Mouse (Mus musculus) gastrocnemius, postnatal 10 days (tissue): ENCODE results near the gene Rasa1. TPM values are rescaled to one million over a fixed set of nuclear protein-coding genes. Genes with fewer than 3 reads are reported as not detected.
A peak's percentile ranks its signal among the peaks of the same experiment; 100 is the strongest.

Experiments used
- DNase-seq: peaks from one replicate; pipeline ENCODE4 v3.0.0; 2021; ENCODE audit warnings: mixed read lengths
- long read RNA-seq, 2 experiments: library from polyadenylated mRNA; stranded (forward); transcript quantifications; one replicate each; pipeline ENCODE4 v2.0.0; 2021
- total RNA-seq, 2 experiments: library from RNA; stranded (reverse); gene quantifications; 2 replicates each; pipeline ENCODE4 v1.2.3; 2021

Gene Rasa1
- 10 to 100 TPM; 22.6 to 31.1 TPM for total RNA-seq
- long read RNA-seq, experiment 1, full-length matches to known transcripts: 24 of 26 reads
- long read RNA-seq, experiment 1, partial matches to known transcripts: 0 of 26 reads
- long read RNA-seq, experiment 1, other reads (novel, unspliced or antisense): 2 of 26 reads
- long read RNA-seq, experiment 2, full-length matches to known transcripts: 16 of 23 reads
- long read RNA-seq, experiment 2, partial matches to known transcripts: 4 of 23 reads
- long read RNA-seq, experiment 2, other reads (novel, unspliced or antisense): 3 of 23 reads

DNA sequence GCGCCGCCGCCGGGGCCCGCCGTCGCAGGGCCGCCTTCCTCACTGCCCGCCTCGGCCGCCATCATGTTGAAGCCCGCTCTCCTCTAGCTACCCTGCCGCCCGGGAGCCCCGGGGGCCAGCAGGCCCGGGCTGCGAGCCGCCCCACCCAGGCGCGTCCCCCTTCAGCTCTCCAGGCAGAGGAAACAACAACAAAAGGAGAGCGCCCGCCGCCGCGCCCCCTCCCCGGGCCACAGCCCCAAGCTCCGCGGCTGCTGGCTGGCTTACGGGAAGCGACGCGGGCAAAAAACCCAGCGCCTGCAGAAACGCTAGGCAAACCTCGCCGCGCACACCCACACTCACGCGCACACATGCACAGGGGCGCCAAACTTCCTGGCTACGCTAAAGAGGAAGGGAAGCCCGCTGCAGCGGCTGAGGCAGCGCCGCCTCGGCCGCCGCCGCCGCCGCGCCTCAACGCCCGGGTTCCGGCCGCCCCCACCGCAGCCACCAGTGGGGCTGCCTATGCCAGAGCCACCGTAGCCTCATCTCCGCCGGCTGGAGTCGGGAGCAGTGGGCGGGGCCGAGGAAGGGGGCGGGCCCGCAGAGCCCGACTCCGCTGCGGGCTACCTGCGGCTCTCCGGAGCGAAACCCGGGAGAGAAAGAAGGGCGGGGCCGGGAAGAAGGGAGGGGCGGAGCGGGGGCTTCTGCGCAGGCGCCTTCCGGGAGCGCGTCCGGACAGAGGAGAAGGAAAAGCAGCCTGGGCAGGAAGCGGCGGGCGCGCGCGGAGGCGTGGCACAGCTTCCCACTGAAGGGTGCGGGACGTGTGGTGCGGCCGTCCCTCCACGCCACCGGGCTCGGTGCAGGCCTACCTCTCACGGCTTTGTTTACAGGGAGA lies at the start of gene Rasa1:
TSS of gene Rasa1 (minus strand) at position 288 of the 871 bp plus-strand sequence.
- peak; percentile 93 for DNase-seq

DNA sequence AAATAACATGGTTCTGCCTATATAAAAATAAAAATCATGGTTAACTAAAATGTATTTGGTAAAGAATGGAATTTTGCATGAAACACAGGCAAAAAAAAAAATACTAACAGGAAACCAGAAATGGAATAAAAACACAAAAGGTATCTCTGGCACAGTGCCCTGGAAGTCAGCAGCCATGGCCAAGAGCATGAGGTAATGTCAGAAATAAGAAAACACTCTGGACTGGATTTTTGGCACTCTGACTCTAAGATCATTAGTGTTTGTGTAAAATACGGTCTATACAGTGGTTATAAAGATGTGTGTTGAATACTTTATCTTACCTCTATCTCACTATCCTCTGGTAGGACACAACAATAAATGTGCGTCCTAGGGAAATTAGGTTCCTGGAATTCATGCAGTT lies 22.6 kb upstream of the Rasa1 start:
- DNase-seq: no peak

DNA sequence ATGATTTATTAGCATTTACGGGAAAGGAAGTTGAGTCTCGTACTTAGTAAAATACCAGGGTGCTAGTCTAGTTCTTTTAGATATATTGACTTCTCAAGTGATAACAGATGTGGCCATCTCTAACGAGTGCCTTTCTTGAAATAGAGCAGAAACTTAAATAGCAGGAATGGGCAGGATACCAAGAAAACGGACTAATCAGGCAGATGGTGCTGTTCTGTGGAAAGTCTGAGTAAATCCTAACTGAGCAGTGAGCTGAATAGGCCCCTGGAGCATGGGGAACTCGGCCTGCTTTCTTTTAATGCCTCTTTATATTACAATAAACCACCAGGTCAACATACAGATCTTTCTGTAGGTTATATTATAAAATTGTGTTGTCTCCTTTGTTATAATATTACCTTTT lies 22.0 kb upstream of the Rasa1 start:
- no peak for DNase-seq

GRCm38 (mm10) chr13:85310483-85310882 lies 21.6 kb upstream of the Rasa1 start:
- DNase-seq: no peak

- no peak for DNase-seq
Measured at GRCm38 (mm10) chr13:85306039-85306438, 17.1 kb upstream of the Rasa1 start.

DNA sequence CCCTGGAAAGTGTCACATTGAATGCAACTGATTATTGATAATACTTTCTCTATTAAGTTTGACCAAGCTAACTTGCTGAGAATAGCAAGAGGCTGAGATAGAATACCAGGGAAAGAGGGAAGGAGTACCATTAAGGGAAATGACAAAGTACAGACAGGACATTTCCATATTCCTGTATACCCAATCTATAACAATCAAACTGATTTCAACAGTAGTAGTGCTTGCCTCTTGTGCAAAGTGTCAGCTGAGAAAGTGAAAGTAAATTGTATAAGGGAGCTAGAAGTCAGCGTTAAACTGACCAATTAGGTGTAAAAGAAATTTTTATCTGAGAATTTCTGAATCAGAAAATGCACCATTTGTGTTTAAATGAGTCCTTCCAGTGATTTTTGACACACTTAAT lies 1.7 kb upstream of the Rasa1 start:
- DNase-seq: no peak

DNA sequence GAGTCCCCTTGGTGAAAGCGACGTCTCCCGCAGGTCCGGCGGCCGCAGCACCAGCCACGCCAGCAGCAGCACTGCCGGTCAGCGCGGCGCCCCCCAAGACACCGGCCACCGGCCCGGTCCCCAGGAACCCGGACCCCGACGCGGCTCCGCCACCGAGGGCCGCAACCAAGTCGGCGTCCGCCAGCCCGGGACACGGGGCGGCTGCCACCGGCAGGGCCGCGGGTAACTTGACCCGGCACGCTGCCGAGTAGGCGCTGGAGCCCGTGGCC lies 422 bp downstream of the Rasa1 start:
- DNase-seq: no peak

DNA sequence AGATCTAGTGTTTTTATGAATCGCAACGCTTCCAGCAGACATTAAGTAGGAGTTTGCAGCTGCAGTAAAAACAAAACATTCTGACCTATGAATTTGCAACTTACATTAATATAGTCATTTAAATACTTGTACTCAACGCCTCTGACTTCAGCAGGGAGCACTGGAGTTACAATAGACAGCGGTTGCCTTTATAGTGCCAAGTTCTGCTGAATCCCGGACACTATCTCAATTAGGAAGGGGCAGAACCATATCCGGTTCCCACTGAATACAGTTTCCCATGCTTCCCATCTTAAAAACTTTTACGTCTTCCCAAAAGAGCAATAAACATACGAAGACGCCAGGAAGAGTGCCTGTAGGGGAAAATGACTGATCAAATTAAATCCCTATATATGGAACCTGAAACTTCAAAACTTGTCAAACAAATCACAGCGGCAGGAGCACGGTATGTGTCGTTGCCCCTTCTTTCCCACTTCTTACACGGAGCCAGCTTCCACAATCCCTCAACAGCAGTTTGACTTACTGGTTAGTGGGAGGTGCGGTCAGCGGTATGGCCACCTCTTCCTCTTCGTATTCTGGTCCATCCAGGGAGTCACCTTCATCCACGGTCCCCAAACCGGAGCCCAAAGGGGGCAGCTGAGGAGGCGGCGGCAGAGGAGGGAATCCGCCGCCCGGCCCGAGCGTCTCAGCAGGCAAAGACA lies 905 bp downstream of the Rasa1 start:
- no peak for DNase-seq

GRCm38 (mm10) chr13:85282626-85283025 lies 6.3 kb downstream of the Rasa1 start:
- no peak for DNase-seq

GRCm38 (mm10) chr13:85278951-85279350 lies 10.0 kb downstream of the Rasa1 start:
- no peak for DNase-seq

DNA sequence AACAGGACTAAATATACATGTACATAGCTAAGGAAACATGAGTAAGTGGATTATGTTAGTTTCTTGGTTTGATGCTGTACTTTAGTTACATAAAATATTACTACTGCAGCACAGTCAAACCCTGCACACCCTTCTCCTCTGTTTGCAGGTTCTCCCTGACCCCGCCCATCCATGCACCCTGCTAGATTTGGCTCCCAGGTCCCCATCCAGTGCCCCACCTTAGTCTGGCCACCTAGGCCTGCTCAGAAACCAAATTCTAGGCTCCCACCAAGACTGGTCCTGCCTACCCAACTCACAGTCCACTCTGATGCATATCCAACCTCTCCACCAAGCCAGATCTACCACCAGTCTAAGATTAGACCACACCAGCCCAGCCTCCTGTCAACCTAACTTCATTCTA lies 14.4 kb downstream of the Rasa1 start:
- no peak for DNase-seq

DNA sequence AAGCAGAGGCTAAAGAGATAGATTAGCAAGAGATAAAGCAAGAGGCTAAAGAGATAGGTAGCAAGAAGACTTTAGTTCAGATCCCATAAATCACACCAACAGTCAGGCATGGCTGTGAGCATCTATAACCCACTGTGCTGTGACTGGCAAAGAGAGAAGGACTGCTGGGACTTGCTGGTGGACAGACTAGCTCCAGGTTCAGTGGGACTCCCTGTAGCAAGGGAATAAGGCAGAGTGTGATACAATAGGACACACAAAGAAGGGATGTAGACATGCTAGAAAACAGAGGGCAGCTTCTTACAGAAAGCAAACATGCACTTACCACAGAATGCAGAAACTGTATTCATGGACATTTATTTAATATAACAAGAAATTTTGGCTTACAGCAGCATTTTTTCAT lies 15.1 kb downstream of the Rasa1 start:
- no peak for DNase-seq

- DNase-seq: no peak
Measured at GRCm38 (mm10) chr13:85238760-85239159, 50.2 kb downstream of the Rasa1 start.

DNA sequence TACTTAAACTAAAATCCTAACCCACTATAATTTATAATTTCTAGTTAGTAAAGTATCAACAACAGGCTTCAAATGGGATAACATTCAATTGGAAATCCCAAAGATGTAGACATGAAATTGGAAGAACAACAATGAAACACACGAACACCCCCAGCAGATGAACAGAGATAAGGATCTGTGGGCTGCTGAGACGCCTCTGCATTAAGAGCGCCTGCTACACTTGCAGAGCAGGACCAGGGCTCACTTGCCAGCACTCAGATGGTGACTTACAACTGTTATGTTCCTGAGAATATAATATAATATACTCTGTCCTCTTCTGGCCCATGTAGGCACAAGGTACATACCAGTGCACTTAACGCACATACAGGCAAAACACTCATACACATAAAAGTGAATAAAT lies 70.3 kb downstream of the Rasa1 start:
- DNase-seq: no peak

DNA sequence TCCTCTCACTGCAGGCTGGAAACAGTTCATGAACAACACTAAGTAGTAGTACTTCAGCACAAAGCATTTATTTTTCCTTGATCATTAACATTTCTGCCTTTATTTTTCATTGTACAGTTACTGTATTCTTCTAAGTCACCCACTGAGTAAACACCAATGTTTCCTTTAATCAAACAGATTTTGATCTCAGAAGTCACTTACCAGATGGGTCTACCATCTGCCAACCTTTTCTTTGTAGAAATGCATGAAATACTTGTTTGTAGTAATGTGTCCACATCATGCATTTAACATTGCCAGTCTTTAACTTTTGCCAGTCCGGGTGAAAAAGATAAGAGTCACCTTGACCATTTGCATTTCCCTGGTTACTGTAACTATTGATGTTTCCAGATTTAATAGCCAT lies 78.6 kb downstream of the Rasa1 start:
- no peak for DNase-seq

GRCm38 (mm10) chr13:85208656-85209055 lies 80.3 kb downstream of the Rasa1 start:
- DNase-seq: no peak

GRCm38 (mm10) chr13:85207493-85207892 lies 81.4 kb downstream of the Rasa1 start:
- DNase-seq: no peak

DNA sequence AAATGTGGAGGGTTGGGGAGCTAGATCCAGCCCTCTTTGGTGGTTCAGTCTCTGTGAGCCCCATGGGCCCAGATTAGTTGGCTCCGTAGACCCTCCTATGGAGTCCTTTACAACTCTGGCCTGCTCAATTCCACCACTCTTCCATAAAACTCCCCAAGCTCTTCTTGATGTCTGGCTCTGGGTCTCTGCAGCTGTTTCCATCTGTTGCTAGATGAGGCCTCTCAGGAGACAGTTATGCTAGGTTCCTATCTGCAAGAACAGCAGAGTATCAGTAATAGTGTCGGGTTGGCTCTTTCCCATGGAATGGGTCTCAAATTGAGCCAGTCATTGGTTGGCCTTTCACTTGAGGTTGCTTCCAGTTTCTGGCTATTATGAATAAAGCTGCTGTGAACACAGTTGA lies 97.7 kb downstream of the Rasa1 start:
- no peak for DNase-seq

DNA sequence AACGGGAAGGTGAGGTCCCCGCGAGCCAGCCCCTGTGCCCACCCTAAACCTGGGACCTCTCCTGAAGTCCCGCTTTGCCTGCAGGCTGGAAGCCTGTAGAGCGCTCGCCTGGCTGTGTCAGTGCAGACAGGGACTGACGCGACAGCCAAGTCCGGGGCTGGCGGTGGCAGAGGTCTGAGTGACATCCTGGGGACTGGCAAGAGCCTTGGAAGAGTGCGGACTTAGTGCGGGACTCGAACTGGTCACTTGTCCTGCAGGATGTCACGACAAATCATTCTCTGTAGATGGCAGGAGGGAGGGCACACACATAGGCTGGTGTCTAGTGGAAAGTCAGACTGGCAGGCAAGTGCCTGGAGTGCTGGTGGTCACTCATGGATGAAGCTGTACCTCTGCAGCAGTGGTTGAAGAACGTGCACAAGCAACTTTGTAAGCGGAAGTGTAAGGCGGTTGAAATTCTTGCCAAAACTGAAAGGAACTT lies 99.2 kb downstream of the Rasa1 start:
- no peak for DNase-seq

- peak; percentile 92 for DNase-seq
Measured at GRCm38 (mm10) chr13:85188903-85189643, 99.9 kb downstream of the Rasa1 start, which contains the start of gene Ccnh. Ccnh (plus strand) TSS chr13:85189408.
